Mouse (Mus musculus) adrenal gland, postnatal 4 days (tissue): ENCODE measurements around the gene Ror1. TPM values are rescaled to one million over a fixed set of nuclear protein-coding genes. Genes with fewer than 3 reads are reported as not detected.

ENCODE experiments used
- DNase-seq, 2 experiments: peaks; one replicate each; pipeline ENCODE4 v3.0.0; 2021 to 2022; ENCODE audit warnings: low spot score in 2 of 2, mixed read lengths in 2 of 2
- long read RNA-seq, 2 experiments: library from polyadenylated mRNA; stranded (forward); transcript quantifications; one replicate each; pipeline ENCODE4 v2.0.0; 2021
- total RNA-seq, 2 experiments: library from RNA; stranded (reverse); gene quantifications; 2 replicates each; pipeline ENCODE4 v1.2.3; 2021

Gene Ror1
- total RNA-seq = 10 to 100 TPM; 12.0 to 13.6 TPM
- long read RNA-seq, experiment 1, partial matches to known transcripts = 0 of 2 reads
- long read RNA-seq, experiment 1, other reads (novel, unspliced or antisense) = 2 of 2 reads
- long read RNA-seq, experiment 2, partial matches to known transcripts = 0 of 4 reads
- long read RNA-seq, experiment 2, other reads (novel, unspliced or antisense) = 4 of 4 reads

DNA sequence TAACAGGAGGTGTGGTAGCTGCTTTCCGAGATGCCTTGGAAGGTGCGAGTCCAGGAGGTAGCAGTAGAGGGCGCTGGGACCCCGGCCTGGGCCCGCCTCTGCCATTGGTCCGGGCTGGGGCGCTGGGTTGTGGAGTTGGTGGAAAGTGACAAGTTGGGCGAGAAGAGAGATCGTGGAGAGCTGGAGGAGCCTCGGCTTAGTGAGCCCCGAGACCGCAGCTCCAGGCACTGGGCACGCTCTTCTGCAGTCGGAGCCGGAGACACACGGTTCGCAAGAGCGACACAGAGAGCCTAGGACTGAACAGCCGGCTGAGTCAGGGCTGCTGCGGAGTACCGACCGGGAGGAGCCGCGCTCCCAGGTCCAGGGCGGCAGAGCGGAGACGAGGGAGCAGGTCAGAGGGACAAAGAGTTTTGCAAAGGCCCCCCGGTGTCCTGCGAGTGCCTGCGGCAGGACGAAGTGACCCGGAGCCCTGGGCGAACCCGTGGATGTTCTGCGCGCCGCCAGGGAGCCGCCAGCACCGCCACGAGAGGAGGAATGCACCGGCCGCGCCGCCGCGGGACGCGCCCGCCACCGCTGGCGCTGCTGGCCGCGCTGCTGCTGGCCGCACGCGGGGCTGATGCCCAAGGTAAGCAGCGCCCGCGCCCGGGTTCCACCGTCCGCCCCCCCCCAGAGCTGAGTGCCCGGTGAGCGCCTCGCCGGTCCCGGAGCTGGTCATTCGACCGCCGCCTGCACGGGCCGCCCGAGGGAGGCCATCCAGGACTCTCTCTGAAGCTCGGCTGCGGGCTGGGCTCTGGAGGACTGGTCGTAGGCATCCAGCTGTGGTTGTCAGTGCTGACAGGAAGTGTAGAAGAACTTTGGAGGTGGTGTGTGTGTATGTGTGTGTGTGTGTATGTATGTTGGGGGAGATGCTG, at the start of gene Ror1:
TSS of gene Ror1 (plus strand) at position 107 of the 911 bp plus-strand sequence.
- DNase-seq = peak; percentile 81

DNA sequence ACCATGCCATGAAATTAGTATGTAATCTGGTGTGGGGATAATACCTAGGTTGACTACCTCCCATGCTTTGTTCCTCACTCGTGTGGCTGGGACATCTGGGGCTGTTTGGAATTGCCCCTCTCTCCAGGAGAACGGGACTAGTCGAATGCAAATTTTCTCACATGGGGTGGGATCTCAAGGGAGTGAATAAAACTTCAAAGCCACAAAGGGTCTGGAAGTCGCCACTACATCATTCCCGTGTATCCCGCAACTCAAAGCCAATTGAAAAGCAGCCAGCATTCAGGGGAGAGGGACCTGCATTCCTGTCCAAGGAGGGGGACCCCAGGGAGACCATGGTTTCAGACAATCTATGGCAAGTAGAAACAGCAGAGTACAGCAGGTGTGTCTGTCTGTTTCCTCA, 48.5 kb upstream of the Ror1 start:
- DNase-seq = no peak

DNA sequence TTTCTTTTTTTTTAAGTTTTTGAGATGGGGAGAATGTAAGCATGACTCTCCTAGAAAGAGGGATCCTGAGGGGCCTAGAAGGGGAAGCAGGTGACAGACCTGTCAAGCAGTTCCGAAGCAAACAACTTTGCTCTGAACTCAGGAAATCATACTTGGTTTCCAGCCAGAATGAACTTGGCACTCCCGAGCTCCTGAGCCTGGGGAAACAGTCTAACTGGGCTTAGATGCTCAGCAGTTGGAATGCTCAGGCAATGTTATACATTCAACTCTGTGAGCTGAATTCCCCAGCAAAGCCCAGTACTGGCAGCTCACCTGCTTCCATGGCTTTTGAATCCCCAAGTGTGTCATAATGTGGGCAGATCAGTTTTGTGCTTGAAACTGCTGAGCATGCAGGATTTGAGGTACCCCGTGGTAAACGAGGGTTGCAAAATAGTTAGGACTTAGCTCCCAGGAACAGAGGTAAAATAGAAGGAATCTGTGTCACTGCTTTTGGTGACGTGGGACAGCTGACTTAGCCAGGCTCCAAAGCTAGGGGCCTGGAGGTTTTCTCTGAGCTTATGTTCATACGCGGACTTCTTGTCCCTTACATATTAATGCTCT, 47.1 kb upstream of the Ror1 start:
- no peak for DNase-seq

DNA sequence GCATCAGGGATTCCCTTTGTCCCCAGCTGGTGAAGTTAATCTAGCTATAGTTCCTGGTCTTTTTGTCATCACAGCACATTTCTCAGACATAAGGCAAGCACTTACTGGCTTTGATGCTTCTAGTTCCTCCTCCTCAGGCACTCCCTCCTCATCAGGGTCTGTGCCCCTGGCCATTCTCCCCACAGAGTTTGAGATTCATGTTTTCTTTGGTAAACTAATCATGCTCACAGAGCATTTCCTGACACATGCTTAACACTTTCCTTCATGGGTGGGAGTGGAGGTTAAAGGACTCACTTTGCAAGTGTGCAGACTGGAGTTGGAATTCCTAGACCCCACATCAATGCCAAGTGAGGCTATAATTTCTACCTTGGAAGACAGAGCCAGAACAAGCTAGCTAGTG, 43.8 kb upstream of the Ror1 start:
- DNase-seq = no peak

DNA sequence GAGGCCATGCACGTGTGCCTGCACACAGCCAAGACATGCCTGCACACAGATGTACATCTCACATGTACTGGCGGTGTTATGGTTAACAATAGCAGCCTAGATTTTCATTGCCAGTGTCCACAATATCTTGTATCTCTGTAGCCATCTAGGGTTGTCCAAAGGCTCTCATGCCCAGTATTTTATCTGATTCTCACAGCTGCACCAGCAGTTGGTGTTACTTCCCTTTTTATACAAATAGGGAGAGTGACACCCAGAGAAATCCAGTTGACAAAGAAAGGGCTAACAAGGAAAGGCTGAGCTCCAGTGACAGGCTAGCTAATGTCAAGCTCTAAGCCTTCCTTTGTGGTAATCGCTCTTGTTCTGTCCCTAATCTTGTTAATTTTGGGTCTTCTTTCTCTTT, 43.3 kb upstream of the Ror1 start:
- DNase-seq = no peak

DNA sequence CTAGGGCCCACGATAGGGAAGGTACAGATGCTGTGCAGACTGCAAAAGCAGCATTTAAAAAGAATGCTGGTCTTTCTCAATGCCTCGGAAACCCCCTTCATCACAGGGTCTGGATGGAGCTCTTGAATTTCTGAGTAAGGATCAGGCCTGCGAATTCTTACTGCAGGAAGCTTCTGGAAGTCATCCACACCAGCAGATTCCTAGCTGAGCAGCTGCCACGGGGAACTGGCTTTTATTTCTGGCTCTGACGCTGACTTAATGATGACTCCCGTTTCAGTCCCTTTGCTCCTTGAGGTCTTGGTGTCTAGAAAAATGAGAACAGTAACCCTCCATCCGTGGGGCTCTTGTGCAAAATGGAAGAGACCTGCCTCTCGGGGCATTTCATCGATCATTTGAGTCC, 39.5 kb upstream of the Ror1 start:
- DNase-seq = no peak

DNA sequence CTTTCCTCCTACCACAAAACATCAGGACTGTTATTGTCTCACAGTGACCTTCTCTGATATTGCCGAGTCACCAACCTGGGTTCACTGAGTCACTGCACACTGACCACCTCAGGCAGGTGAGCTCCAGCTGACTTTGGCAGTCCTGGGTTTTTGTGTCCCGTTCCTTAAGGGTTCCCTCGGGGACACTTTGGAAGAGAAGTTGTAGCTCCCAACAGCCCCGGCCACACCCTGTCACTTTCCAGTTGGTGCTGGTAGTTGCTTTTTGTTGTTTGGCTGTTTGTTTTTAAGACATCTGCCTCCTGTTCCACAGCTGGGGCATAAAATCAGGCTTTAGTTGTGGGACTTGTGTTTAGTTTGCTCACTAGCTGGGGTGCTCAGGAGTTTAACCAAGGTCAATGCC, 39.1 kb upstream of the Ror1 start:
- DNase-seq = no peak

DNA sequence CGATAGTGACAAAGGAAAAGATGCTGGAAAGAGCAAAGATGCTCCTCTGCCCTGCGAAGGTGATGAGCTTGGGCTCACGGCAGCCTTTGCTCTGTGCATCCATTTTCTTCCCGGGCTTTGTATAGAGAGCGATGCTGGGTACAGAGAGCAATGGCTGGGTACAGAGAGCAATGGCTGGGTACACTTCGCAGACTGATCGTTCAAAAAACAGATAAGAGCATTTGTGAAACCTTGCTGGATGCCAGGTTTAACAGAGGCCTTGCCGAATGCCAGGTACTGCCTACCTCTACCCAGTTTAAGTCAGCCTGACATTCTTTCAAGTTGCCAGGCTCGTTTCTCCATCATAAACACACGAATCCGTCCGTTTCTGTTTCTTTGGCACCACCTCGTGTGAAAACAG, 38.2 kb upstream of the Ror1 start:
- DNase-seq = no peak

DNA sequence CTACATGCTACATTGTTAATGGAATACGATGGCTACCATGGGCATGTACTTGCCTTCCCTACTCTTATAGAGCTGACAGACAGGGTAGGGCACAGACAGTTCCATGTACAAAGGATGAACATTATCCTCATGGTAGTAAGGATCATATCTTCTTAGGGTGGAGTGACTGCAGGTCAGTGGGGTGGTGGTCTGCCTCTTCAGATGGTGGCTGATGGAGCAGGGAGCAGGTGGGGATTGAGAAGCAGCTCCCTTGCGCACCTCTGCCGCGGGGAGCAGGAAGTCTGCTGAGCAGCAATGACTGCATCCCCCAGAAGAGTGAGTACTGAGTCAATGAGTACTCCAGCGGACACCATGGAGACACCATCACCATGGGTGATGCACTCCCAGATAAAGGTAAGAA, 37.0 kb upstream of the Ror1 start:
- no peak for DNase-seq

DNA sequence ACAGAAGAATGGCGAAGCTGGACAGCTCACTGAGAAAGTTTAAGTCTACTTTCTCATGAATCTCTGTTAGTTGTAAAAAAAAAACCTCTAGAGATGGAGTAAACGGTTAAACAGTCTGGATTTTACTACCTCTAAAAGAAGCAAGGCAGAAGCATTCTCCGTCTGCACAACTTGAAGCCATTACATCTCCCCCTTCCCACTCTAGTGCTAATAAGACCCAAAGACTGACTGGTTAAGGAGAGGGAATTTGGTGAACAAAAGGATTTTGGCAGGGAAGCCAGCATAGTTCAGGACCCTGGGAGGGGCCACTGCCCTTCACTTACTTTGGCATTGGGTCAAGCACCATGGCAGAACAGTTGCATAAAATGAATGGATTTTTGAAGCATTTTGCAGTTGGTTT, 35.8 kb upstream of the Ror1 start:
- DNase-seq = no peak

DNA sequence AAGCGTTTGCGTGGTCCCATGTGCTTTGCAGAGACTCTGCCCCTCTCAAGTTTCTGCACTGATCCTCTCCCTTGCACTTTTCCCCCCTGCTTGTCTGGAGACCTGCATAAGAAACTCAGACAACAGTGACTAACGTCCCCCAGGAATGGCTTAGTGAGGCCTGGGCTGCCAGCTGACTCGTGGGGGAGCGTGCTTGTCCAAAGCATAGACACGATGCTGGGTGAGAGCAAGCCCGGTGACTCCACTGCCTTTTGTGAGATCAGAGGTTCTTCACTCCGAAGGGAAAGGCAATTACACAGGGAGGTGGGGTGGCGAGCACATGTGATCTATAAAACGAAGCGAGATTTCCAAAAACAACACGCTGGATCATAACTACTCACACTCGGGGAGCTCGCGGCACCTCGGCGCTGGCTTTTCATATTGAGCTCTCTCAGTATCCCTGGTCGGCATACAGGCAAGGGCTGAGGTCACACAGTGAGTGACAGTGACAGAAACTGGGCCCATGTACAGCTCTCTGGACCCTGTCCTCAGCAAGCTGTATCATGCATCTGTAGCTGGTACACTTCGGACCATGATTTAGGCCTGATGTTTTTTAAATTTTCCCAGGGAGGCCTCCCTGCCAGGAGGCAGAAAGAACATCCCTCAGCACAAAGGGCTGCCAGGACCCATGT, 34.1 kb upstream of the Ror1 start:
- DNase-seq = no peak

DNA sequence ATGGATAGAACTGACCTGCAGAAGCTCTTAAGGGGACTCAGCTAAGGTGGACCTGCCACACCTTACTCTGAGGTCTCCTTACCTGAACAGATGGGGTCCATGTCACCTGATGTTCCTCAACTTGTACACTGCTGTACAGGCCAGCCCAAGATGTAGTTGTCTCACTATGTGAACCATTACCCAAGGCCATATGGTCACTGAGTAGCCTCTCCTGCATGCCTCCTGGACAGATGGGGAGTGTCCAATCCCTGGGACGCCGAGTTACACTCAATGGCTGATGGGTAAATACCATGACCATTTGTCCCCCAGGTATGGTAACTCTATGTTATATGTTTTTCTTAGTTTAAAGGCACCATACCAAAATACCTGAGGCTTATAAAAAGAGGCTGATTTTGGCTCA, 29.9 kb upstream of the Ror1 start:
- no peak for DNase-seq

DNA sequence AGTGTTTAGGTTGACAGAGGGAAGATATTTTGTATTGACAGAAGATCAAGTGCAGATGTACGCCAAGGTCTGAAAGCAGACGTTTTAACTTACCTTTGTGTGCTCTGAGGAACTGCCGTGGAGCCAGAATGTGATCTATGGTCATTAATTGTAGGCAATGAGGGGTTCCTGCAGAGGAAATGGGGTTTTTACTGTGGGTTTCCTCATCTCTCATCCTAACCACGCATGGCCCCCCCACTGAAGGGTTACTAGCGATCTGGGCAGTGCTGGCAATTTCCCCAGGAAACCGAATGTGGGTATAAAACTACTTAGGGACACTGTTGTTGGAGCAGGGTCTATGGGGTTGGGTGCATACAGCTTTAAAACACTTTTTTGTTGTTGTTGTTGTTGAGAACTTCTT, 25.5 kb upstream of the Ror1 start:
- DNase-seq = no peak

DNA sequence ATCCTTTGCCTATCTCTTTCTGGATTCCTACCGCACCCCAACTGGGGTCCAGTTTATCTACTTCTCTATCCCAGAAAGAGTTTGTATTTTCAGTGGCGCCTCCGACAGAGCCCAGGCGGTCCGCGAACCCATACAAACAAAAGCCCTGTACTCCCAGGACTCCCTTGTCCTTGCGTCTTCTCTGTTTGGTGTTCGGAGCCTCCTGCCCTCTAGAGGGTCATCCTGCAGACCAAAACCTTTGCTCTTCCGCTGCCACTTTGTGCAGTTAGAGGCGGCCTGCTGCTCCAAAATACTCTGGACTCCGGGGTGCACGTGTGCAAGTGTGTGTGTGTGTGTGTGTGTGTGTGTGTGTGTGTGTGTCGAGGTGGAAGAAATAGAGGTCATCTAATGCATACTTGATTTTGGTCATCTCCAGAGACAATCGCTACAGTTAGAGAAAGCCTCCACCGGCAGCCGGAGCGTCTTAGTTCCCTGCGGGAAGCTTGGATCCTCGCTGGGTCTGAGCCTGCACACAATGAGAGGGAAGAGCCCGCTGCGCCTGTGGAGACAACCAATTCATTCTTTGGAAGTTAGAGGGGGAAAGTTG, 1.1 kb downstream of the Ror1 start:
- no peak for DNase-seq

DNA sequence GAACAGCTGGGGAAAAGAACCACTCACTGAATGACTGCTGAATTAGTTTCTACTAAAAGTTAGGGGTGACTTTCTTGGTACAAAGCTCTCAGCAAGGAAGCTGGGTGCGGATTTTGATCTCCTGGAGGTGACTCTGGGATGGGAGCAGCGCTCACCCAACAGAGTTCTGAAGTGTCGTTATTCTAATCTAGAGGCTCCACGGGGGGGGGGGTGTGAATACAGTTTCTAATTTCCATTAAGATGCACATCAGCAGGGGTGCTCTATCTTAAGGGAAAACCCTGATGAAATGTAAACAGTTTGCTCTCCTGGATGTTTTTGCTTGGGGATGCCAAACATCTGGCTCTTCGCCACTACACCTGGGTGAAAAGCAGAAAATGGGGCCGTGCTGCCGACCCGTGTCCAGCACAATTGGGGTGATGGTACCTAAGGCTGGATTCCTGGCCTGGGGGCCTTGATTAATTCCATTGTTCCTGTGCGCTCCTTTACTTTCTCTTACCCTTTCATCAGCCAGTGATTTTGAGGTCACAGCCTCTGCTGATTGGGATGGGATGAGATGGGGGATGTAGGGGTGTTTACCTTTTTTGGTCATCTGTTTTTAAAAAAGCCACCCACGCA, 1.9 kb downstream of the Ror1 start:
- no peak for DNase-seq

DNA sequence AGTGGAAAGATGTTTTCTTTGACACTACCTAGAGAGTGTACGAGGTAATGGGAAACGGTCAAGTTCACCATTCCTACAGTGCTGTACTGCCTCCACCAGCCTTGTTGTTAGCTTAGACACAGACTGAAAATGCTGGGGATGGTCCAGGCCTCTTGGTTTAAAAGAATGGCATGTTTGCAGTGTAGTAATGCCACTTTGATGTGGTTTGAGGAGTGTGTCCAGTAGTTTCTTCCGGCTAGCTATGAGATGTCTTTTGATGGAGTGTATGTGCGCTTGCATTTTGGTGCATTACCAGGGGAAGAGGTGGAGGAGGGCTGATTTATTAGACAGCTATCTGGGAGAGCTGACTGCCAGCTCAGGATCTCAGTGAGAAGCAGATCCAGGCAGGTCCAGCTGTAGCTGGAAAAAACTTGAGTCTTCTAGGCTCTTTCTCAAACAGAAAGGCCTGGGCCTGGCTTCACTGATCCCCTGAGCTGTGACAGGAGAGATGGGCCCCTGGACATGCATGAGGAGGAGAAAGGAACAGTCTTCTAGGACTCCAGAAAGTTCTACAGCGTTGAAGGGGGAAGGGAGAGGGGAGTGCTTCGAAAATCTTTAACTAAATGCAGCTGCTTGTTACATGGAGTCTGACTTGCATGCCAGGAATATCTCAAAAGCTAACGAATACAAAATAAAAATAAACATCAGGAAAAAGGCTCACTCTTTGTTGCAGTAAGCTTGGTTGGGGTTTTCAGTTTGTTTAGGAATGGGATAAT, 5.7 kb downstream of the Ror1 start:
- DNase-seq = no peak

DNA sequence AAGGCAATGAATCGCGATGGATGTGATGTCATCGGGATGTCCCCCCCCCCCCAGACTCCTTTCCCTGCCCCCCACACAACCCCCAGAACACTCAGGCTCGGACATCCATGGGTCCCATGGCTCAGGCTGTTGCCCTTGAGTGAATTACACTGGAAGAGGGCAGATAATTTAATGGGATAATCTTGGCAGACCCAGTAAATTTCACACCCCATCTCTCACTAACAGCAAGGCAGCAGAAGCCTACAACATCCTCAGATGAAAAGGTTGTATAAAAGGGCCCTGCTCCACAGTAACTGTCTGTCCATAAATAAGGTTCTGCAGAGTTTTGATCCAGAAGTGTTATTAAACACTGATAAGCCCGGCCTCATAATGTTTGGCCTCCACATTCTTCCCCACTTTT, 6.3 kb downstream of the Ror1 start:
- DNase-seq = no peak

DNA sequence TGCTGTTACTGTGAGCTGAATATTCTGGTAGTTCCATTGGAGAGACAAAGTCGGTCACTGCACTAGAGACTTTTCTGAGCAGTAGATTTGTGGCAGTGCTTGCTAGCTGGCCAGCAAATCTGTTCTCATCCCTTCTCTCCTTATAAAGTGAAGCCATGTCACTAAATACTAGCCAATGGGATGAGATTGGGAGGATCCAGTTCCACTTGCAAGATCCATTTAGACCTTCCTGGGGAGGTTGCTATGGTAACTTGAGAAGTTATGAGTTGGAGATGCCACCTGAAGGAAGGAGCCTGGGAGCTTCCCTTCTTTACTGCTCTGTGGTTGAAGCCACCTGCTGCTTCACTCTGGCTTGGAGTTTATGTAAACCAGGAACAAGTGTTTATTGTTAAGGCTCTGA, 8.7 kb downstream of the Ror1 start:
- no peak for DNase-seq

DNA sequence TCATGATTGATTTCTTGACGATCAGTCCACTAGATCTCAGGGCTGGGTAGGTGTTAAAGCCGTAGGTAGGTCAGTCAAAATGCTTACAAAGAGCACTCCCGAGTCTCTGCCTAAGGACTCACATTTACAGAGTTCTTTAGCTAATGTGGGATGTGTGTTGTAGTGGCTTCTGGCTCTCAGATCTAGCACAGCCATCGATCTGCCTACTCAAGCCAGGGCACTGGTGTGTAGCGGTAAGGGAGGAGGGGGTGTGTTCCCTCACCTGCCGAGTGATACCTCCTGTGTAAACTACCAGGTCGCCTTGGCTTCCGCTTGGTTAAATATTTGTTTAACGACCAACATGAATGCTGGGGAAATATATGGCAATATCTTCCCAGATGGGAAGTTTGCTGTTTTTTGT, 12.0 kb downstream of the Ror1 start:
- DNase-seq = no peak

DNA sequence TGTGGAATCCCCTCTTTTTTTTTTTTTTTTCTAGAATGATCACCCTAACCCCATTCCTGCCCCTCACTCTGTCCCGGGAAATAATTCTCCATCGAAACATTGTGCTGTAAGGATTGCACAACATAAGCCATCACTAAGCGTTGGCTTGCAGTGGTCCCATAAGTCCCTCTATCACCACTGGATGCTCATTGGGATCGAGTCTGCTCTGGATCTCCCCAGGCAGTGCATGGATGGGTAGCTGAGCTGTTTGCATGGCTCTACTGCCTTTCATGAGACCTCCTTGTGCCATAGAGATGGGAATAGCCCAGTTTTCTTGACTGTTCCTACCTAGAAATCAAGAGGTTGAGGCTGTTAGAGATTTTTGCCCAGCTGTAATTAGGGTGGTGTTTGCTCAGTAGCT, 13.0 kb downstream of the Ror1 start:
- no peak for DNase-seq
